Mouse (Mus musculus): ENCODE measurements around the gene Orc3. TPM values are rescaled to one million over a fixed set of nuclear protein-coding genes. Genes with fewer than 3 reads are reported as not detected.

Orc3 gene
- total and polyA plus RNA-seq, 3 experiments: 65.7 to 156 (median 86.7) TPM

DNA sequence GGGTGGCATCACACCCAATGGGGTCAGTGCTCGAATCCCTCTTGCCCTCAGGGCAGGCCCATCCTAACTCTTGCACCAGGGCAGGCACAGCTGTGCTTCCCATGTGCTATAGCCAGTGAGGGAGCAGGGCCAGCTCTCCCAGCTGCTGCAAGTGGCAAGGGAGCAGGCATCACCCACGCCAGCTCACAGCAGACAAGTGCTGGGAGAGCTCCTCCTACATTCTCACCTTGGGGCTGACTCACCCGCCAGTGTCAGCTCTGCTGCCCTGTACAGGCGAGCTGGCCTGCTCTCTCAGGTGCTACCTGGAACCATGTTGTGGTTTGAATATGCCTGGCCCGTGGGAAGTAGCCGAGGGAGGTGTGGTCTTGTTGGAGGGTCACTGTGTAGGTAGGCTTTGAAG lies 47.2 kb upstream of the Orc3 start:
- in situ Hi-C loops (cut with MboI; ENCODE audit: low pct_ligation_motif_present, low pct_unique_long_range_greater_than_20kb, low sequenced_read_pairs) (no loop called here), dilution Hi-C loops (cut with MboI; ENCODE audit: extremely low pct_ligation_motif_present, extremely low pct_unique_long_range_greater_than_20kb, low sequenced_read_pairs) (no loop called here)
- H3K27me3 ChIP-seq (replicated peaks): no peaks in the 10 kb centered on the region
- no peak overlapping the region for H3K27ac ChIP-seq (ENCODE audit: insufficient read depth, low read depth)
- no peak overlapping the region for H3K9ac ChIP-seq (ENCODE audit: insufficient read depth, low read depth)
- no peaks in the 10 kb centered on the region for H3K4me1 ChIP-seq (ENCODE audit: control insufficient read depth in 1 of 2, insufficient read depth in 2 of 2)
- H3K36me3 ChIP-seq (replicated peaks in 1 of 2; ENCODE audit: control insufficient read depth in 1 of 2, insufficient read depth in 1 of 2, low read length in 1 of 2): peaks cover 69 to 94% of the 10 kb centered on the region in 2 experiments
- no peaks in the 10 kb centered on the region for H3K79me2 ChIP-seq (replicated peaks; ENCODE audit: control insufficient read depth, extremely low read depth, insufficient read depth, poor library complexity, severe bottlenecking)
- H3K4me3 ChIP-seq (replicated peaks in 1 of 3; ENCODE audit: low read depth in 2 of 3, low read length in 2 of 3, poor library complexity in 1 of 3): no peak overlapping the region
- TF ChIP-seq RCOR1 (conservative IDR thresholded peaks at IDR 0.05; ENCODE audit: low read depth, low read length): no peak
- TF ChIP-seq RAD21 (IDR thresholded peaks at IDR 0.05; ENCODE audit: low read depth, low read length): no peak
- no peak for TF ChIP-seq CHD2 (IDR thresholded peaks at IDR 0.05; ENCODE audit: low read length)
- TF ChIP-seq UBTF (IDR thresholded peaks at IDR 0.05; ENCODE audit: low read depth, low read length): no peak
- TF ChIP-seq NELFE (IDR thresholded peaks at IDR 0.05; ENCODE audit: low read depth, low read length): no peak
- no peak for TF ChIP-seq CHD1 (IDR thresholded peaks at IDR 0.05; ENCODE audit: low read depth, low read length)
- no peak for TF ChIP-seq KAT2A (IDR thresholded peaks at IDR 0.05; ENCODE audit: insufficient replicate concordance, low read length)
- TF ChIP-seq E2F4 (IDR thresholded peaks at IDR 0.05; ENCODE audit: insufficient replicate concordance, low read depth, low read length): no peak
- no peak for TF ChIP-seq ZNF384 (IDR thresholded peaks at IDR 0.05; ENCODE audit: low read depth, low read length)
- no peak for TF ChIP-seq USF2 (conservative IDR thresholded peaks at IDR 0.05; ENCODE audit: low read depth, low read length)
- TF ChIP-seq MAFK (IDR thresholded peaks at IDR 0.05; ENCODE audit: insufficient replicate concordance, low read length): no peak
- TF ChIP-seq GABPA (IDR thresholded peaks at IDR 0.05; ENCODE audit: insufficient replicate concordance, low read depth, low read length): no peak
- no peak for TF ChIP-seq SIN3A (IDR thresholded peaks at IDR 0.05; ENCODE audit: low read length)
- TF ChIP-seq POLR2A (IDR thresholded peaks at IDR 0.05; ENCODE audit: low read depth, low read length): no peak
- no peak for TF ChIP-seq ZC3H11A (IDR thresholded peaks at IDR 0.05; ENCODE audit: low read depth, low read length)
- no peak for TF ChIP-seq MYC (IDR thresholded peaks at IDR 0.05; ENCODE audit: low read depth, low read length)
- TF ChIP-seq PAX5 (IDR thresholded peaks at IDR 0.05; ENCODE audit: low read length): no peak
- no peak for TF ChIP-seq NRF1 (IDR thresholded peaks at IDR 0.05; ENCODE audit: low read depth, low read length)
- no peak for TF ChIP-seq POLR2AphosphoS2 (IDR thresholded peaks at IDR 0.05; ENCODE audit: low read depth, low read length)
- H3K4me2 ChIP-seq (ENCODE audit: insufficient read depth, low read depth, poor library complexity, severe bottlenecking): no peak overlapping the region
- DNase-seq (ENCODE audit: extremely low read depth): no peak
- no peaks in the 10 kb centered on the region for H3K9me3 ChIP-seq (replicated peaks; ENCODE audit: low read length)

DNA sequence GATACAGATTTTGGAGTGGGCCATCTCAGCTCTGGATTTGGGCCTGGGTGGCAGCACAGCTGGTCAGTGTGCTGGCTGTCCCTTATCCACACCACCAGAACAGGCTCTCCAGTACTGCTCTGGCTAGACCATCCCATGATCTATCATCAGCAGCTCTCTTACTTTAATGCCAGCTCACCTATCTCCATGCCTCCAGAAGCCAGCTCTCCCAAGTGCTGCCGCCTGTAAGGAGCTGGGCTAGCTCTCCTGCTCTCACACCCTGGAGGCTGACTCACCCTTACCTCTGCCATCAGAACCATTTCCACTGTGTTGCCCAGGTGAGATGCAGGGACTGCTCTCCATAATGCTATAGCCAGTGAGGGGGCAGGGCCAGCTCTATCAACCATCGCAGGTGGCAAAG lies 46.8 kb upstream of the Orc3 start:
- in situ Hi-C loops (cut with MboI; ENCODE audit: low pct_ligation_motif_present, low pct_unique_long_range_greater_than_20kb, low sequenced_read_pairs) (no loop called here), dilution Hi-C loops (cut with MboI; ENCODE audit: extremely low pct_ligation_motif_present, extremely low pct_unique_long_range_greater_than_20kb, low sequenced_read_pairs) (no loop called here)
- Histone ChIP-seq H3K79me2 (replicated peaks; ENCODE audit: control insufficient read depth, extremely low read depth, insufficient read depth, poor library complexity, severe bottlenecking) (no peaks in the 10 kb centered on the region), H3K27me3 (replicated peaks) (no peaks in the 10 kb centered on the region), H3K9ac (ENCODE audit: insufficient read depth, low read depth) (no peak overlapping the region), H3K36me3 (replicated peaks in 1 of 2; ENCODE audit: control insufficient read depth in 1 of 2, insufficient read depth in 1 of 2, low read length in 1 of 2) (peaks cover 70 to 94% of the 10 kb centered on the region in 2 experiments), H3K4me2 (ENCODE audit: insufficient read depth, low read depth, poor library complexity, severe bottlenecking) (no peak overlapping the region), H3K4me3 (replicated peaks in 1 of 3; ENCODE audit: low read depth in 2 of 3, low read length in 2 of 3, poor library complexity in 1 of 3) (no peak overlapping the region), H3K27ac (ENCODE audit: insufficient read depth, low read depth) (no peak overlapping the region), H3K4me1 (ENCODE audit: control insufficient read depth in 1 of 2, insufficient read depth in 2 of 2) (no peaks in the 10 kb centered on the region), H3K9me3 (replicated peaks; ENCODE audit: low read length) (no peaks in the 10 kb centered on the region)
- no peak for TF ChIP-seq CHD1 (IDR thresholded peaks at IDR 0.05; ENCODE audit: low read depth, low read length)
- DNase-seq (ENCODE audit: extremely low read depth): no peak

Measured in CH12.LX (cell line).